Mouse (Mus musculus) ES-CJ7 (cell line): ENCODE results near the gene Clpb.

Experiments used
- DNase-seq: peaks from one replicate; pipeline ENCODE4 v3.0.0; 2011; ENCODE audit warnings: low read depth, low spot score

The Clpb gene

DNA sequence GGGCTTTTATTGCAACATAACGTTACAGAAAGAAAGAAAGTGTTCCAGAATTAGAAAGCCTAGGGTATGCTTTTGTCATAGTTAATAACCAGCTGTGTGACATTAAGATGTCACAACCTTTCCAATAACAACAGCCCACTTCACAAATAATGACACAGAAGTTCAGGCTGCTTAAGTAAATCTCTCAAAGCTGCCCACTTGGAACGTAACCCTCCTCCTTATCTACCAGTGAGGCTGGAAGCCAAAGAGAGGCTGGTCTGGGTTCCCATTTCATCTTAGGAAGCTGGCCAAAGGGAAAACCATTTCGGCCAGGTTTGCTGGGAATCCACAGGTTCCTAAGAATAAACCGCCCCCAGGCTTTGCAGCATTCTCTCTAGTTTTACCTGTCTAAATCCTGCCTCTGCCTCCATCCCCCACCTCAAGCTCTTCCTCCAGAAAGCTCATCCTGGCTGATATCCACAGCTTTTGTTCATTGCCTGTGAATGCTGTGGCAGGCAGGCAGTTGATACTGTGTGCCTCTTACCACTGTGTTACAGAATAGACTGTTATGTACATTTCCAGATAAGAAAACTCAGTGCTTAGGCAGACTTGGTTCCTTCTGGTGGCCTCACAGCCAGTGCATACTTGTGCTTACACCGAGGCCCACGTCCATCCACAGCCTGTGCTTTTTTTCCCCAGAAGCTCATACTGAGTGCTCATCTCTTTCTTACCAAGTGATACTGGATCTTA, 12.8 kb downstream of the Clpb start:
- DNase-seq, result no peak

DNA sequence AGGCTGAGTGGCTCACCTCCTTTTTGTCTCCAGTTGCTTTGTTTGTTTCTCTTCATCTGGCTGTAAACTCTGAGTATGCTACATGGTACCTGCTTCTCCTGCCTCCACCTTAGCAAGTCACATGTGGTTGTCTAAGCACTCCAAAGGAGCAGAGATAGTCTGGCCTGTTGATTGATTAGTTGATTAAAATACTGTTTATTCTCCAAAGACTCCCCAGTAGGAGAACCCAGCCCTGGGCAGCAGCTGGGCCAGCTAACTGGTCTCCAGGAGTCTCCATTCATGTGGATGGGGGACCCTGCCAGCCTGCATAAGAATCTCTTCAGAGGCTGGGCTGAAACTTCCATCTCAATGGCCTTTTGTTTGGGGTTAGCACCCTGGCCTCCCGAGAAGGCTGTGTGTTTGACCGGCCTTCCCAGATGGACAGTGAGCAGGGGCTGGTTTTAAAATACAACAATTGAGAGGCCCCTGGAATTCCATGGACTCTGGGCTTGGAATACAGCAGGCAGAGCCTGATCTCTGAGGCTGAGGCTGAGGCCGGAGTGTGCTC, 13.4 kb downstream of the Clpb start:
- DNase-seq, result no peak

- DNase-seq, result peak; percentile 39
Observed at GRCm38 (mm10) chr7:101679591-101679990, 16.2 kb downstream of the Clpb start.

GRCm38 (mm10) chr7:101680961-101681360, 17.5 kb downstream of the Clpb start:
- no peak for DNase-seq

- DNase-seq, result no peak
Observed at GRCm38 (mm10) chr7:101681565-101682071, 18.2 kb downstream of the Clpb start.

- DNase-seq, result no peak
Observed at GRCm38 (mm10) chr7:101682886-101683285, 19.5 kb downstream of the Clpb start.

- peak; percentile 57 for DNase-seq
Observed at GRCm38 (mm10) chr7:101683976-101684630, 20.7 kb downstream of the Clpb start.

DNA sequence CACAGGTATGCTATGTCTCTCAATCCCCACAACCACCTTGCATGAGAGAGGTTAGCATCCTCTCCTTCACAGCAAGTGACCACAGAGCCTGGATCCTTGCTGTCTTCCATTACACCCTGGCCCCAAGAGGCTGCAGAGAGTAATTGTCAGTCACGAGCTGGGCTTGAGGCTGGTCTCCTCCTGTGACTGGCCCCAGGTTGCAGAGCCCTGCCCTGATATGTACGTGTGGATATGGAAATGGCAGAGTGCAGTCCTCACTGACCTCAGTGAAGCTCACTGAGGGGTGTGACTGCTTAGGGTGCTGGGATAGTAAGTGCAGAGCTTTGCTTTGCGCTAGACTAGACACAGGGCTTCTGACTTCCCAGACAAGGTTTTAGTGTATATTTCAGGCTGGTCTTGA, 21.2 kb downstream of the Clpb start:
- DNase-seq, result peak; percentile 41

GRCm38 (mm10) chr7:101687144-101687543, 23.7 kb downstream of the Clpb start:
- no peak for DNase-seq

GRCm38 (mm10) chr7:101690471-101690870, 27.0 kb downstream of the Clpb start:
- DNase-seq, result no peak

- DNase-seq, result no peak
Observed at GRCm38 (mm10) chr7:101691863-101692262, 28.4 kb downstream of the Clpb start.

DNA sequence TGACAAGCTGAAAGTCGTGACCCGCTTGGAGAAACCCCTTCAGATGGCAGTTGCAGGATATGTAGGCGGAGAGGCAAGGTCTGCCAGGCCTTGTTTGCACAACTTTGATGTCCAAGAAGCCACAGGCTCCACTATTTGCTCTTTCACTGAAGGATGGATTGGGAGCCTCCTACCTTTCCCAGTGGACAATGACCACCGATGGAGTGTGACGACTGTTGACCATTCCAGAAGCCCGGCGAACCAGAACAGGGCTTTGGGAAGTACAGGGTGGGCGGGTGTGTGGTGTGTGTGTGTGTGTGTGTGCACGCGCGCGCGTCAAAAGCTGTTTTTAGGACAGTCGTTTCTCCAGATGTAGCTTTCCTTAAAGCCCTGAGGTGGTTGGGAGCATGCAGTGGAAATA, 29.0 kb downstream of the Clpb start:
- no peak for DNase-seq

DNA sequence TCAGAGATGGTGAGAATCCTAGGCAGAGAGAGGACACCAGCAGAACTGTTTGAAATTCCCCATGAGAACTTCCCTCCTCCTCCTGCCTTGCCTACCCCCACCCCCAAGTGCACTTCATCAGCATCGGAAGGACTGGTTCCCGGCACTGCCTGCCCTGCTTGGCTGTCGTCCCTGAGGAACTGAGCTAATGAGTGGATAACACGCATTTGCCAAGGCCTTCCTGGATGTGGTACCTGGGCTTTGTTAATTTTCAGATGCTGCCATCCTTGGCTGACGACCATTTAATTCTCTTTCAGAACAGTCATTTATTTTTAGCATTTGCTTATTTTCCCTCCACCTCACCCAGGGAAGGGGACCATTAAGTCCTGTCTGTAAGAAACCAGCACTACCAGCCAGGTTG, 32.0 kb downstream of the Clpb start:
- no peak for DNase-seq

- DNase-seq, result no peak
Observed at GRCm38 (mm10) chr7:101696931-101697723, 33.7 kb downstream of the Clpb start.

DNA sequence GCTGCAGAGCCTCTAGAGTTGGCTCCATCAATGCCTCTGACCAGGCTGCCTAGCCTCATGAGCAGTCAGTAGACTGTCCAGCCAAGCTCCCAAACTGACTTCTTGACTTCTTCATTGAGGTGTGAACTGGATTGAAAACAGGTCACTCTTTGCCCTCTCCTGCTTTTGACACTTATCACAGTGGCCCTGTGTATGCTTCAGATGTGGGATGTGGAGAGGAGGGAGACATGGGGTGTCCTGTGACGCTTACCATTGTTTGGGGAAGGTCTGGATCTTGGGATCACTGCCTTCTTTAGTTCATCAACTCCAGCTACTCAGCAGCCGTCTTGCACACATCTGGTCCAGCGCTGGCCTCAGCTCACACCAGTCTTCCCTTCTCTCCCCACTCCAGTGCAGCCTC, 36.9 kb downstream of the Clpb start:
- no peak for DNase-seq

DNA sequence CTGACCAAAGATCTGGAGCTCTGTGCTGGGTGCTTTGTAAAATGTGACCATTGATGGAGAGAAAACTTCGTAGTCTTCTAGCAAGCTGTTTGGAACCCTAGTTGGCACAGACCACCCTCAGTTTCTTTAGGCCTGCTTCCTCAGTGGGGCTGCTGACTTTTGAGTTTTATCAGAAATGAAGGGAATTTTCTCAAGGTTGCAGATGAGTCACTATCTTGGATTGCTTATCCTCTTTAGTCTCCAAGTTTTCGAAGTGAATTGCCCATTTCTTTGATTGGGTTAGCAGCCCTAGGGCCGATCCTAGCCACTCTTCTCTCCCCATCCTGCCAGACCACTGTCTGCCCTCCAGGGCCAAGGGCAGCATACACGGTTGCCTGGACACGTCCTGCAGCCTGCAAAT, 39.3 kb downstream of the Clpb start:
- no peak for DNase-seq

DNA sequence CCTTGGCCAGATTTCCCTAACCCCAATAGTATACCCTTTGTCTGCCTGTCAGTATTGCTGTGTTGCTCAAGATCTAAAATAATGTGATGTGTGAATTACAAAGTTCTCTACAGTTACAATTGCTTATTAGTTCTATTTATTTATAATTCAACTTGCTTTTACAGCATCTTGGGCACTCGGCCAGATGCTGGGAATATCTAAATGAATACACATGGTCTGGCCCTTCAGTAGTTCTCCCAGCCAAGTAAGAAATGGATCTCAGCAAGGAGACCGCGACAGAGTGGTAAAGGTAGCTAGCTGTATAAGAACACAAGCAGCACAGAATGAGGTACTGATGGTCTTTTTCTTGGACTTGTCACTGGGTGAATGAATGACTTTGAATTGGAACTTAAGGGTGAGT, 46.2 kb downstream of the Clpb start:
- no peak for DNase-seq

DNA sequence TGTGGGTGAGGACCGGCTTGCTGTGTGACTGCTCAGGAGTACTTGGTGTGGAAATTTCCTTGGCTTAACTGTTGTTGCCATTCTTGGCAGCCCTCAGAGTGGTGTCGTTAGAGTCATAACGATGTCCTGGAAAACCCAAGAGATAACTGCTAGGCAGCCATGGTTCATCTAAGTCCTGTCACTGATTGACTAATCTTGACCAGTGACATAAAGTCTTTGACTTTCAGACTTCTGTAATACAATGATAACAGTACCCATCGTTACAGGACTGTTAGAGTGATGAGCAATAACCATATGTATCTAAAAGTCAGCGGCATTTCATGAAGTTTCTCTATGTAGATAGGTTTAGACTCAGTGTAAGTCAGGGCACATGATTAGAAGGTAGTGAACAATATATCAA, 46.8 kb downstream of the Clpb start:
- DNase-seq, result no peak

- DNase-seq, result no peak
Observed at GRCm38 (mm10) chr7:101713828-101714400, 50.5 kb downstream of the Clpb start.

DNA sequence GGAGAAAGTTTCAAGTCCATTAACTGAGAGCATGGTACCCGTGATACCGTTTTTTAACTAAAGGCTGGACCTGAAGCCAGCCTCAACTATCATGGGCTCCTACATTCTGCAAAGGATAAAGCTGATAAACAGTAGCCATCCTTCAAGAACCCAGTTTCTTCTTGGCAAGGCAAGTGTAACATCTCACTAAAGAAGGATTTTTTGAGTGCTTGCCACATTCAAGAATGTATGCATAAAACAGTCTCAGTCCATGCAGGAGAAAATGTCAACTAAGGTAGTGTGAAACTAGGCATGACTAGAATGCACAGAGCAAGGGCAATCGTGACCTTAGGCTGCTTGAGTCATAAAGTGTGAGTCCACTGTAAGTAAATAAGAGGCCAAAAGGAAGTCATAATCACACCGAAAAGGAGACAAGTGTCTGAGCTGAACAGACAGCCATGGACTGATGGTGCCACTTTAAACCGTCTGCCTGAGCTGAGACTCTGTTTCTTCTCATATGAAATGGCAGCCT, 51.7 kb downstream of the Clpb start:
- DNase-seq, result no peak

GRCm38 (mm10) chr7:101720356-101720755, 56.9 kb downstream of the Clpb start:
- DNase-seq, result no peak

DNA sequence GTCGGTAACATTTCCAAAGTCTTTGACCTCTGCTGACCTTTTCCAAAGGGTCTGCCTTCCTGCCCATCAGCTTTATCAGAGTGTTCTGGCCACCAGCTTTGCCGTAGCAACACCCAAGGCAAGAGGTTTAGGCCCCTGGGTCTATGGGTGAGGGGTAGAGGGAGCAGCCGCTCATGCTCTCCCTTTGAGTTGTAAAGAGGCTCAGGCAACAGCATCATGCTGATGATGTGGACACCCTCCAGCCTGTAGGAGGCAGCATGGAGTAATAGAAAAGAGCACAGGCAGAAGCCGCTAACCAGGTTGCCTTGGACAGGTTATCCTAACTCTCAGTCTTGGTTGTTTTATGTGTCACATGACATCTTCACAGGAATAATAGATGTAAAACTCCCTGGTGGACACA, 61.6 kb downstream of the Clpb start:
- peak; percentile 64 for DNase-seq
